8 mouse cellular contexts compared by ENCODE assay signal in genomic region chr15:101145424-101146099, GRCm38 (mm10). TPM values are rescaled to one million over a fixed set of nuclear protein-coding genes. Genes with fewer than 3 reads are reported as not detected.
DNase-seq lines count a peak whose midpoint lies in the region; ATAC-seq lines count a peak whose summit lies in the region.

No protein-coding gene starts in this region.

- WGBS in hindbrain, embryonic 15.5 days: 10% methylated on average over 19 of the region's 19 CpGs

- peak; percentile 87 for DNase-seq in WW6 (ENCODE audit: low read depth, low spot score)
- peak; percentile 92 for DNase-seq in cerebellum, postnatal 36 days
- DNase-seq in frontal cortex, postnatal 36 days (ENCODE audit: low spot score in 2 of 2): peak; percentile 89 to 94
- DNase-seq in left cerebral cortex, adult 11 months (ENCODE audit: low spot score): peak; percentile 92
- peak; percentile 99 for DNase-seq in lung, postnatal 36 days
- DNase-seq in retina, embryonic 14.5 days (ENCODE audit: low spot score): peak; percentile 97
- DNase-seq in thymus, postnatal 36 days: peak; percentile 93 to 94

- peak overlapping the region; percentile 49 for H3K4me2 ChIP-seq in hindbrain, embryonic 15.5 days

- no peaks in the 10 kb centered on the region for H3K27me3 ChIP-seq in hindbrain, embryonic 15.5 days

- H3K4me1 ChIP-seq in hindbrain, embryonic 15.5 days (replicated peaks): peaks cover 21% of the 10 kb centered on the region

- peak; percentile 94 for ATAC-seq in hindbrain, embryonic 15.5 days (ENCODE audit: low FRiP score, low read depth)

- H3K9me3 ChIP-seq in hindbrain, embryonic 15.5 days: no peaks in the 10 kb centered on the region

- no peaks in the 10 kb centered on the region for H3K36me3 ChIP-seq in hindbrain, embryonic 15.5 days

- H3K27ac ChIP-seq in hindbrain, embryonic 15.5 days (replicated peaks): peak overlapping the region; percentile 52; the same call in 1 of the 2 replicates

- H3K4me3 ChIP-seq in hindbrain, embryonic 15.5 days: 0 out of 2 replicates have a peak overlapping the region, but pooled peaks have one; percentile 9

- H3K9ac ChIP-seq in hindbrain, embryonic 15.5 days: peak overlapping the region; percentile 23

RNA-seq across cellular contexts. Expression of gene Acvrl1, which starts 17.2 kb away (rescaled TPM):
- 9.5 and 9.6 TPM in 2 replicates for polyA plus RNA-seq in hindbrain, embryonic 15.5 days (2015; fragmentation: Nextera tagmentation; extraction: Ambion mirVana)

RNA-seq across cellular contexts. Expression of gene Acvr1b, which starts 28.3 kb away (rescaled TPM):
- polyA plus RNA-seq in hindbrain, embryonic 15.5 days (2015; fragmentation: Nextera tagmentation; extraction: Ambion mirVana): 21.7 and 24.1 TPM in 2 replicates

RNA-seq across cellular contexts. Expression of gene Ankrd33, which starts 30.0 kb away (rescaled TPM):
- not detected in 2 replicates for polyA plus RNA-seq in hindbrain, embryonic 15.5 days (2015; fragmentation: Nextera tagmentation; extraction: Ambion mirVana)

Comparison
In these comparisons a context has a peak if more than half of its experiments do, and no peak if none do; other contexts are left out.
1. Peak in every context shown above with its lines: DNase-seq, ATAC-seq, H3K4me3 ChIP-seq and H3K27ac ChIP-seq.